Mouse (Mus musculus) midbrain, embryonic 14.5 days (tissue): ENCODE results near the gene Cnot8. TPM values are rescaled to one million over a fixed set of nuclear protein-coding genes. Genes with fewer than 3 reads are reported as not detected.

Experiments used
- ATAC-seq: fragments of 200-750 bp; cut with Nextera tagmentation; 2 replicates; pipeline ENCODE4 v1.8.0; 2017; ENCODE audit warnings: moderate number of reproducible peaks, moderate library complexity; ENCODE audit not compliant: low FRiP score, low TSS enrichment
- DNase-seq: peaks from one replicate; pipeline ENCODE4 v3.0.0-alpha.2; 2015
- H3K27ac ChIP-seq: fragments of 300-500 bp; sonication (generic); replicated peaks from 2 replicates; pipeline ENCODE4 v1.5.1; 2014; ENCODE audit warnings: mild to moderate bottlenecking, low read depth, low read length, moderate library complexity
- H3K27me3 ChIP-seq: fragments of 300-500 bp; sonication (generic); 2 replicates; pipeline ENCODE4 v1.6.1; 2014; ENCODE audit warnings: low read length, control low read depth, mixed read lengths; ENCODE audit not compliant: control insufficient read depth, insufficient read depth
- H3K36me3 ChIP-seq: fragments of 300-500 bp; sonication (generic); 2 replicates; pipeline ENCODE4 v1.6.1; 2014; ENCODE audit warnings: low read length, control low read depth; ENCODE audit not compliant: control insufficient read depth, insufficient read depth
- H3K4me1 ChIP-seq: fragments of 300-500 bp; sonication (generic); 2 replicates; pipeline ENCODE4 v1.6.1; 2014; ENCODE audit warnings: mild to moderate bottlenecking, antibody characterized with exemption, low read length, control low read depth; ENCODE audit not compliant: control insufficient read depth, insufficient read depth
- H3K4me2 ChIP-seq: fragments of 300-500 bp; sonication (generic); 2 replicates; pipeline ENCODE4 v1.6.1; 2014; ENCODE audit warnings: mild to moderate bottlenecking, low read length, moderate library complexity
- H3K4me3 ChIP-seq: fragments of 300-500 bp; sonication (generic); replicated peaks from 2 replicates; pipeline ENCODE4 v1.5.1; 2014; ENCODE audit warnings: low read depth, low read length
- H3K9ac ChIP-seq: fragments of 300-500 bp; sonication (generic); replicated peaks from 2 replicates; pipeline ENCODE4 v1.6.1; 2014; ENCODE audit warnings: mild to moderate bottlenecking, low read length, moderate library complexity
- H3K9me3 ChIP-seq: fragments of 300-500 bp; sonication (generic); 2 replicates; pipeline ENCODE4 v1.6.1; 2016; ENCODE audit warnings: low read length, control low read depth, mixed read lengths; ENCODE audit not compliant: control insufficient read depth
- WGBS: fragments of 180-500 bp; shearing (Covaris S2); extraction: QIAGEN DNeasy Blood & Tissue Kit; methylation state at CpG from one replicate; pipeline ENCODE4 v1.1.7; 2014; 5-methylcytosine and 5-hydroxymethylcytosine counted together
- polyA plus RNA-seq: library from polyadenylated mRNA; unstranded; fragments of >200 nt; fragmentation: Nextera tagmentation; extraction: Ambion mirVana; gene quantifications from 2 replicates; pipeline ENCODE4 v1.2.1, GENCODE M21; 2014

Cnot8 gene
- polyA plus RNA-seq, 1 experiment from 2014 or later: 117 TPM

DNA sequence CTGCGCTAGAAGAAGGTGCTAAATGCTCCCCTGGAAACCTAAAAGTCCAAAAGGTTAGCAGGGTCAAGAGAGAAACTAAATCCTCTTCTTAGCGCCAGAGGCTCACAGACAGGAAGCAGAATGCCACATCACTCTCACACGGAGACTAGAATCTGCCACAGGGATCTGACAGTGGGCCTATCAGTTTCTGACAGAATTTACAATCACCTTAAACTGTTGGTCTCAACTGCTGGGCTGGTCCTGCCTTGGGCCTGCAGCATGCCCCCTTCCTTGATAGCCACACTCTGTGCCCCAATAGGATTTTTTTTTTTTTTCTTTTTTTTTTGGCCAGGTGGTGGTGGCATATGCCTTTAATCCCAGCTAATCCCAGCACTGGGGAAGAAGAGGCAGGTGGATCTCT lies 52.9 kb downstream of the Cnot8 start:
- no peak for ATAC-seq
- H3K27me3 ChIP-seq: no peaks in the 10 kb centered on the region
- H3K27ac ChIP-seq: no peak overlapping the region
- no peaks in the 10 kb centered on the region for H3K9me3 ChIP-seq
- no peak overlapping the region for H3K4me2 ChIP-seq
- H3K4me3 ChIP-seq: no peak overlapping the region
- peaks cover 76% of the 10 kb centered on the region for H3K36me3 ChIP-seq
- no peak overlapping the region for H3K9ac ChIP-seq
- 90% methylated on average over 3 of the region's 3 CpGs for WGBS
- H3K4me1 ChIP-seq: no peaks in the 10 kb centered on the region
- DNase-seq: no peak

GRCm38 (mm10) chr11:58165072-58165471 lies 61.1 kb downstream of the Cnot8 start:
- no peak overlapping the region for H3K4me3 ChIP-seq

GRCm38 (mm10) chr11:58167822-58168166 lies 63.8 kb downstream of the Cnot8 start:
- H3K27me3 ChIP-seq: no peaks in the 10 kb centered on the region
- DNase-seq: no peak
- H3K36me3 ChIP-seq: peaks cover 28% of the 10 kb centered on the region
- H3K9me3 ChIP-seq: no peaks in the 10 kb centered on the region; the same call in 1 of the 2 replicates
- peaks cover 3% of the 10 kb centered on the region; the same call in 1 of the 2 replicates for H3K4me1 ChIP-seq
- peak overlapping the region; percentile 76 for H3K9ac ChIP-seq
- 0% methylated on average over 8 of the region's 8 CpGs for WGBS
- no peak for ATAC-seq
- peak overlapping the region; percentile 68 for H3K4me2 ChIP-seq
- peak overlapping the region; percentile 84 for H3K4me3 ChIP-seq
- peak overlapping the region; percentile 67; the same call in 1 of the 2 replicates for H3K27ac ChIP-seq

More at GRCm38 (mm10) chr11:58165072-58165471, 61.1 kb downstream of the Cnot8 start:
- Histone ChIP-seq H3K27ac (no peak overlapping the region), H3K9me3 (no peaks in the 10 kb centered on the region; the same call in 1 of the 2 replicates), H3K27me3 (no peaks in the 10 kb centered on the region), H3K4me1 (no peaks in the 10 kb centered on the region), H3K36me3 (peaks cover 48% of the 10 kb centered on the region), H3K4me2 (no peak overlapping the region), H3K9ac (no peak overlapping the region)
- WGBS: 97% methylated on average over 2 of the region's 2 CpGs
- no peak for DNase-seq
- ATAC-seq: no peak

Other genes with a start within 250 kb of the Cnot8 start
- gene Larp1, start 95.1 kb upstream of the Cnot8 start, polyA plus RNA-seq: 19.1 and 19.6 TPM in 2 replicates
- not detected in 2 replicates for gene Gm12248, start 11.0 kb upstream of the Cnot8 start, polyA plus RNA-seq
- gene Gemin5, start 64.4 kb downstream of the Cnot8 start, polyA plus RNA-seq: 14.1 and 15.7 TPM in 2 replicates
- 101 and 102 TPM in 2 replicates for gene Mrpl22, start 67.5 kb downstream of the Cnot8 start, polyA plus RNA-seq
- gene Igtp, start 95.4 kb downstream of the Cnot8 start, polyA plus RNA-seq: 0.46 and 3.2 TPM in 2 replicates
- 0.43 and 1.3 TPM in 2 replicates for gene Irgm2, start 95.5 kb downstream of the Cnot8 start, polyA plus RNA-seq
- not detected in 2 replicates for gene 4930438A08Rik, start 170.6 kb downstream of the Cnot8 start, polyA plus RNA-seq
- gene Zfp692, start 202.9 kb downstream of the Cnot8 start, polyA plus RNA-seq: 14.2 and 24.9 TPM in 2 replicates
- gene Zfp672, start 226.2 kb downstream of the Cnot8 start, polyA plus RNA-seq: 38.1 and 43.3 TPM in 2 replicates
- gene Sh3bp5l, start 226.6 kb downstream of the Cnot8 start, polyA plus RNA-seq: 39.6 and 40.7 TPM in 2 replicates